Mouse (Mus musculus) liver, embryonic 11.5 days (tissue): ENCODE measurements at regions not wholly inside any gene's neighbourhood (a gene's known extent, or its start where the extent isn't known, plus 50 kb on each side); places are given as distances from the start of the nearest gene placed in this dataset.

Source experiments
- ATAC-seq: fragments of 200-750 bp; cut with Nextera tagmentation; replicated peaks from 2 replicates; pipeline ENCODE4 v1.8.0; 2017; ENCODE audit warnings: moderate number of reproducible peaks, mild to moderate bottlenecking, moderate TSS enrichment, moderate library complexity; ENCODE audit not compliant: low FRiP score
- DNase-seq: peaks from one replicate; pipeline ENCODE4 v3.0.0-alpha.2; 2017; ENCODE audit warnings: low spot score
- H3K27ac ChIP-seq: fragments of 300-500 bp; sonication (generic); 2 replicates; pipeline ENCODE4 v1.5.1; 2014; ENCODE audit warnings: mild to moderate bottlenecking, low read depth, low read length, control low read depth
- H3K27me3 ChIP-seq: fragments of 300-500 bp; sonication (generic); replicated peaks from 2 replicates; pipeline ENCODE4 v1.6.1; 2014; ENCODE audit warnings: low read length, mixed read lengths; ENCODE audit not compliant: control insufficient read depth, insufficient read depth
- H3K36me3 ChIP-seq: fragments of 300-500 bp; sonication (generic); 2 replicates; pipeline ENCODE4 v1.6.1; 2014; ENCODE audit warnings: mild to moderate bottlenecking, low read length, moderate library complexity, mixed read lengths; ENCODE audit not compliant: control insufficient read depth, insufficient read depth
- H3K4me1 ChIP-seq: fragments of 300-500 bp; sonication (generic); replicated peaks from 2 replicates; pipeline ENCODE4 v1.6.1; 2014; ENCODE audit warnings: low read length, mixed read lengths; ENCODE audit not compliant: control insufficient read depth, insufficient read depth
- H3K4me2 ChIP-seq: fragments of 300-500 bp; sonication (generic); 2 replicates; pipeline ENCODE4 v1.6.1; 2014; ENCODE audit warnings: mild to moderate bottlenecking, control low read depth, moderate library complexity
- H3K4me3 ChIP-seq: fragments of 300-500 bp; sonication (generic); 2 replicates; pipeline ENCODE4 v1.5.1; 2014; ENCODE audit warnings: low read depth, low read length, control low read depth
- H3K9ac ChIP-seq: fragments of 300-500 bp; sonication (generic); 2 replicates; pipeline ENCODE4 v1.6.1; 2014; ENCODE audit warnings: low read depth, low read length, control low read depth
- H3K9me3 ChIP-seq: fragments of 300-500 bp; sonication (generic); 2 replicates; pipeline ENCODE4 v1.6.1; 2016; ENCODE audit warnings: low read length, inconsistent platforms, mixed read lengths; ENCODE audit not compliant: control insufficient read depth
- WGBS: fragments of 180-500 bp; shearing (Covaris S2); extraction: QIAGEN DNeasy Blood & Tissue Kit; methylation state at CpG from one replicate; pipeline ENCODE4 v1.1.7; 2014; 5-methylcytosine and 5-hydroxymethylcytosine counted together

DNA sequence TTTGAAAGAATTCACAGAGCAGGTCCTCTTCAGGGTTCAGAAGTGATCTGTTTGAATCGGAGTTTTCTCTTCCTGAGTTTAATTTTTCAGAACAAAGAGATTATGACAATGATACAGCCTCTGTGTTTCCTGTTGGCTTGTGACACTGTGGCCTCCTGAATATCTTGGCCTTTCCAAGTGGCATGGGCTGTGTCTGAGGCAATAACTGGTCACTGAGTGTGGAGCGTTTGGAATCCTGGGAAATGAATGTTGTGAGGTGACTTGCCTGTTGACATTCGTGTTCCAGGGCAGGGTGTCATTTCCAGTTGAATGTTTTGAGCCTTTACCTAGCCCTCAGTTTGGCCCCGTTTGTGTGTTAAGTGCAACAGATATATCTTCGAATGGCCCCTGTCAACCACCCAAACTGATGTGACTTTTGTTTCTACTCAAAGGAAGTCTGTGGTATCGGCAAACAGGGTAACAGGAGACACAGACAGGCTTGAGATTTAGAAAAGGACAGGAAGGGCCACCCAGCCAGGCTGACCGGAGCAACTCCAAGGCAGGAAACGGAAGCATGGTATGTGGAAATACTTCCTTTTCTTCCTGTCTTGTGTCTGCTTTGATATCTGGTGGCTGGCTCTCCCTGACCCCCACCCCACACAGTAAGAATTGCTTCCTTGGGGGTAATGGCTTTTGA, 52.3 kb upstream of the Mef2a start:
- DNase-seq (no peak), ATAC-seq (no peak)
- no peak overlapping the region for H3K27ac ChIP-seq
- 46% methylated on average over 8 of the region's 8 CpGs for WGBS
- H3K9me3 ChIP-seq = no peaks in the 10 kb centered on the region
- H3K4me3 ChIP-seq = no peak overlapping the region
- no peak overlapping the region for H3K4me2 ChIP-seq
- H3K9ac ChIP-seq = no peak overlapping the region
- H3K36me3 ChIP-seq = no peaks in the 10 kb centered on the region
- H3K4me1 ChIP-seq = peaks cover 3% of the 10 kb centered on the region; the same call in 1 of the 2 replicates
- no peaks in the 10 kb centered on the region for H3K27me3 ChIP-seq
